Mouse (Mus musculus): ENCODE measurements around the gene Lgals12. TPM values are rescaled to one million over a fixed set of nuclear protein-coding genes. Genes with fewer than 3 reads are reported as not detected.

The Lgals12 gene
- total RNA-seq, 2 experiments from 2014 or later, result 21.0 to 38.8 TPM

GRCm38 (mm10) chr19:7583599-7583998 is 23.4 kb downstream of the Lgals12 start:
- DNase-seq, result no peak

- no peak for DNase-seq
Observed at GRCm38 (mm10) chr19:7583101-7583500, 23.9 kb downstream of the Lgals12 start.

GRCm38 (mm10) chr19:7581042-7581441 is 26.0 kb downstream of the Lgals12 start:
- DNase-seq, result no peak

GRCm38 (mm10) chr19:7577710-7578109 is 29.3 kb downstream of the Lgals12 start:
- DNase-seq, result no peak

- DNase-seq, result no peak
Observed at GRCm38 (mm10) chr19:7576180-7576579, 30.8 kb downstream of the Lgals12 start.

- no peak for DNase-seq
Observed at GRCm38 (mm10) chr19:7569650-7570049, 37.3 kb downstream of the Lgals12 start.

- DNase-seq, result no peak
Observed at GRCm38 (mm10) chr19:7568364-7568763, 38.6 kb downstream of the Lgals12 start.

- no peak for DNase-seq
Observed at GRCm38 (mm10) chr19:7566826-7567225, 40.2 kb downstream of the Lgals12 start.

- no peak for DNase-seq
Observed at GRCm38 (mm10) chr19:7564457-7564856, 42.5 kb downstream of the Lgals12 start.

- DNase-seq, result no peak
Observed at GRCm38 (mm10) chr19:7563676-7564075, 43.3 kb downstream of the Lgals12 start.

GRCm38 (mm10) chr19:7562601-7563129 is 44.3 kb downstream of the Lgals12 start:
- no peak for DNase-seq

- DNase-seq, result no peak
Observed at GRCm38 (mm10) chr19:7561456-7561855, 45.5 kb downstream of the Lgals12 start.

GRCm38 (mm10) chr19:7559986-7560385 is 47.0 kb downstream of the Lgals12 start:
- no peak for DNase-seq

GRCm38 (mm10) chr19:7558675-7559074 is 48.3 kb downstream of the Lgals12 start:
- no peak for DNase-seq

GRCm38 (mm10) chr19:7557844-7558243 is 49.1 kb downstream of the Lgals12 start:
- peak in 1 of 2 experiments; percentile 14 for DNase-seq

GRCm38 (mm10) chr19:7557328-7557822 is 49.6 kb downstream of the Lgals12 start, which contains the start of gene Pla2g16:
Pla2g16 (plus strand) TSS chr19:7557459.
- peak; percentile 89 for DNase-seq

GRCm38 (mm10) chr19:7556641-7557040 is 50.4 kb downstream of the Lgals12 start:
- no peak for DNase-seq

GRCm38 (mm10) chr19:7554881-7555280 is 52.1 kb downstream of the Lgals12 start:
- no peak for DNase-seq

GRCm38 (mm10) chr19:7553441-7553840 is 53.6 kb downstream of the Lgals12 start:
- no peak for DNase-seq

- no peak for DNase-seq
Observed at GRCm38 (mm10) chr19:7552301-7552673, 54.7 kb downstream of the Lgals12 start.

GRCm38 (mm10) chr19:7551550-7552300 is 55.3 kb downstream of the Lgals12 start:
- no peak for DNase-seq

GRCm38 (mm10) chr19:7548924-7549323 is 58.1 kb downstream of the Lgals12 start:
- DNase-seq, result no peak

Data from adrenal gland, postnatal 36 days (tissue).